Mouse (Mus musculus) bone marrow, adult 2 months (tissue): ENCODE data around the gene Eid2b.

Experiments used
- CTCF ChIP-seq: fragments of 200-500 bp; IDR thresholded peaks from 2 replicates; pipeline ENCODE4 v1.5.1; 2011; ENCODE audit warnings: low read length, control low read depth; ENCODE audit not compliant: control insufficient read depth, insufficient read depth
- POLR2A ChIP-seq: fragments of 200-500 bp; IDR thresholded peaks from 2 replicates; pipeline ENCODE4 v1.6.1; 2011; ENCODE audit warnings: low read depth, mild to moderate bottlenecking, control low read depth, low read length, borderline replicate concordance; ENCODE audit not compliant: control insufficient read depth

DNA sequence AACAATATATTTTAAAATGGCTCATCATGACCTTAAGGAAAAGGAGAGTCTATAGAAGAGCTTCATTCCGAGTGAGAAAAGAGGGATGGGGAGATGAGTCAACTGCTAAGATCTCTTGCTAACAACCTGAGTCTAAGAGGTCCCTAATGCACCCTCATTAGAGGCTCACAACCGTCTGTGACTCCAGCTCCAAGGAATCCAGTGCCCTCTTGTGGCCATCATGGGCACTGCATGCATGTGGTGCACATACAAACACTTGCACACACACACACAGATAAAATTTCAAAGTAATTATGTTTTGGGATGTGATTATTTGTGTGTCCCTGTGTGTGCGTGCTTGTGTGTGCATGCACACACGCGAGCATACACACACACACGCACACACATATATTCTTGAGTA, 22.1 kb upstream of the Eid2b start:
- TF ChIP-seq CTCF, result peak; percentile 33; the same call in 1 of the 2 replicates
- TF ChIP-seq POLR2A, result no peak
